Mouse (Mus musculus): ENCODE results near the gene Olfr1453. TPM values are rescaled to one million over a fixed set of nuclear protein-coding genes. Genes with fewer than 3 reads are reported as not detected.

The Olfr1453 gene
- polyA plus RNA-seq (2015; fragmentation: Nextera tagmentation; extraction: Ambion mirVana), result not detected in 2 replicates

DNA sequence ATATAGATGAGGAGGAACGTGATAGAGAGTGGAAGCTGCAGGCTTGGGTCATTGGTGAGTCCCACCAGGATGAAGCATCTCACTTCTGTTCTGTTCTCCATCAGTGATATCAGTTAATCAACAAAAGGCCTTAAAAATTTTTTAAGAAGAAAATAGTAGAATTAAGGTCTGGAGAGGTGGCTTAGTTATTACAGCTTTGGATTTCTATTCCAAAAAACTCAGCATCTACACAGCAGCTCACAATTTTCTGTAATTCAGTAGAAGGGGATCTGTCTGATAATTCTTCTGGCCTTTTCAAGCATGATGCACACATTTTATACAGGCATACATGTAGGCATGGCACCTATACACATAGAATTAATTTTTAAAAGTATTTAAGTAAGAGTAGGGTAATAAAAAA is at the start of gene Olfr1453:
Gene Olfr1453 (minus strand): TSS at position 101 of the 400 bp plus-strand sequence.

DNA sequence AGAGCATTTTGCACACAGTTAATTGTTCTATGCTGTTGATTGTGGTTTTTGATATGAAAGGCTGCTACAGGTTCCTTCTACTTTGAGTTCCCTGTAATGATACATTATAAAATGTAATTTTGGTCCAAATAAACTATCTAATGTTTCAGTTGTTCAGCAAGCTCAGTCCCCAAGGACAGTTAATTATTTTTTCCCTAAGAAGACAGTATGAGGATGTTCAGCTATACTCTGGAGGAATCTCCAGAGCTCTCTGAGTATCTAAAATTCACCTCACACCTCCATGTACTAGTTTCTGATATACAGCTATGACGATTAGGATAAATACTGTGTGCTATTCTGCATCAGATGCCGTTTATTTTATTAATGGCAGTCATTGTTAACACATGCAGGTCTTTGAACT is 32.2 kb upstream of the Olfr1453 start, which contains the start of gene Olfr1454:
Gene Olfr1454 (plus strand): TSS at position 301 of the 400 bp plus-strand sequence.

DNA sequence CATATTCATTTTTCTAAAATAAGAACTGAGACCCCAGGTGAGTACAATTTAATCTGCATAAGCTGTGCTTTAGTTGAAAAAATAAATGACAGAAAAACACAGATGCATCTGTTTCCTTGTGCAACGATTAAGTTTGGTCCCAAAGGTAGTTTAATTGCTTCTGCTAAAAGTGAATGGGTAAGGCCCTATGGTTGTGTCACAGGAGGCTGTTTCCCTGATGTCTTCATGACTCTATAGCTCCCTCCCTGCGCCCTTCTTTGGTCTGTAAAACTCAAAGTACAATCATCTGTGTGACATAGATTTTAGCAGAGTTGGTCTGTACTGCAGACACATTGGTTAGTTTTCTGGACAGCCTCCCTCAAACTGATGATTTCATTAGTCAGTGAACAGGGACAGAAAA is 33.4 kb downstream of the Olfr1453 start, which contains the start of gene Olfr1451:
Gene Olfr1451 (plus strand): TSS at position 301 of the 400 bp plus-strand sequence.

Other genes starting within 250 kb of the Olfr1453 start
- 8.7 and 10.9 TPM in 2 replicates for gene Zfp91, start 232.2 kb downstream of the Olfr1453 start, polyA plus RNA-seq (2015; fragmentation: Nextera tagmentation; extraction: Ambion mirVana)
- gene Lpxn, start 232.1 kb downstream of the Olfr1453 start, polyA plus RNA-seq (2015; fragmentation: Nextera tagmentation; extraction: Ambion mirVana), result 1.9 and 4.2 TPM in 2 replicates
- not detected in 2 replicates for gene Gm5244, start 181.6 kb downstream of the Olfr1453 start, polyA plus RNA-seq (2015; fragmentation: Nextera tagmentation; extraction: Ambion mirVana)
- gene Olfr1444, start 171.0 kb downstream of the Olfr1453 start, polyA plus RNA-seq (2015; fragmentation: Nextera tagmentation; extraction: Ambion mirVana), result not detected in 2 replicates
- gene Olfr1445, start 144.5 kb downstream of the Olfr1453 start, polyA plus RNA-seq (2015; fragmentation: Nextera tagmentation; extraction: Ambion mirVana), result not detected in 2 replicates
- not detected in 2 replicates for gene Olfr1446, start 134.8 kb downstream of the Olfr1453 start, polyA plus RNA-seq (2015; fragmentation: Nextera tagmentation; extraction: Ambion mirVana)
- not detected in 2 replicates for gene Olfr1447, start 124.6 kb downstream of the Olfr1453 start, polyA plus RNA-seq (2015; fragmentation: Nextera tagmentation; extraction: Ambion mirVana)
- not detected in 2 replicates for gene Olfr1448, start 103.9 kb downstream of the Olfr1453 start, polyA plus RNA-seq (2015; fragmentation: Nextera tagmentation; extraction: Ambion mirVana)
- gene Olfr1449, start 97.5 kb downstream of the Olfr1453 start, polyA plus RNA-seq (2015; fragmentation: Nextera tagmentation; extraction: Ambion mirVana), result not detected in 2 replicates
- gene Olfr1450, start 78.1 kb downstream of the Olfr1453 start, polyA plus RNA-seq (2015; fragmentation: Nextera tagmentation; extraction: Ambion mirVana), result not detected in 2 replicates
- gene Olfr1451, start 33.3 kb downstream of the Olfr1453 start, polyA plus RNA-seq (2015; fragmentation: Nextera tagmentation; extraction: Ambion mirVana), result not detected in 2 replicates
- not detected in 2 replicates for gene Olfr1454, start 32.3 kb upstream of the Olfr1453 start, polyA plus RNA-seq (2015; fragmentation: Nextera tagmentation; extraction: Ambion mirVana)
- gene Olfr1457, start 69.6 kb upstream of the Olfr1453 start, polyA plus RNA-seq (2015; fragmentation: Nextera tagmentation; extraction: Ambion mirVana), result not detected in 2 replicates
- gene Olfr1458, start 78.4 kb upstream of the Olfr1453 start, polyA plus RNA-seq (2015; fragmentation: Nextera tagmentation; extraction: Ambion mirVana), result not detected in 2 replicates
- not detected in 2 replicates for gene Olfr1459, start 121.2 kb upstream of the Olfr1453 start, polyA plus RNA-seq (2015; fragmentation: Nextera tagmentation; extraction: Ambion mirVana)
- gene Olfr1461, start 134.7 kb upstream of the Olfr1453 start, polyA plus RNA-seq (2015; fragmentation: Nextera tagmentation; extraction: Ambion mirVana), result not detected in 2 replicates
- gene Olfr1462, start 157.4 kb upstream of the Olfr1453 start, polyA plus RNA-seq (2015; fragmentation: Nextera tagmentation; extraction: Ambion mirVana), result not detected in 2 replicates
- not detected in 2 replicates for gene Olfr1463, start 203.0 kb upstream of the Olfr1453 start, polyA plus RNA-seq (2015; fragmentation: Nextera tagmentation; extraction: Ambion mirVana)

All from urinary bladder, postnatal 0 days (tissue).